Mouse (Mus musculus): ENCODE results near the gene Pycr1.
A peak's percentile ranks its signal among the peaks of the same experiment; 100 is the strongest.
"Not testable (repeated sequence)": the region's sequence is repeated elsewhere in the genome, so short reads cannot be mapped to it uniquely, and the experiment has no call there.

Gene Pycr1

DNA sequence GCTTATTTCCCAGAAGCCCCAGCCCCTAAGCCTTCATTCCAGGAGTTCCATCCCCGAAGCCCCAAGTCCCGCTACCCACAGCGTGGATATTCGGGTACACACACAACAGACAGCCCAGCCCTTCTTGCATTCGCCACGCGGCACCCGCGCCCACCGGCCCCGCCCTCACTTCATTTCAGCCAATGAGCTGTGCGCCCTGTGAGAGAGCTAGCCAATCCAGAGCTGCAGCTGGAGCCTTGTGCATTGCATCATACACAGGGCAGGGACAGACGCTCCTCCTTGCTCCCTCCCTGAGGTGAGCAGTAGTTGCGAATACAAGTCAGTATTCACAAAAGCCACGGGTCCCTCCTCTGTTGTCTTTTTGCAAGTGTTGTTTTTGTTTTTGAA is at the start of gene Pycr1:
Gene Pycr1 (minus strand): TSS at position 169 of the 387 bp plus-strand sequence.
- peak; percentile 93 for DNase-seq (ENCODE audit: low spot score)

DNA sequence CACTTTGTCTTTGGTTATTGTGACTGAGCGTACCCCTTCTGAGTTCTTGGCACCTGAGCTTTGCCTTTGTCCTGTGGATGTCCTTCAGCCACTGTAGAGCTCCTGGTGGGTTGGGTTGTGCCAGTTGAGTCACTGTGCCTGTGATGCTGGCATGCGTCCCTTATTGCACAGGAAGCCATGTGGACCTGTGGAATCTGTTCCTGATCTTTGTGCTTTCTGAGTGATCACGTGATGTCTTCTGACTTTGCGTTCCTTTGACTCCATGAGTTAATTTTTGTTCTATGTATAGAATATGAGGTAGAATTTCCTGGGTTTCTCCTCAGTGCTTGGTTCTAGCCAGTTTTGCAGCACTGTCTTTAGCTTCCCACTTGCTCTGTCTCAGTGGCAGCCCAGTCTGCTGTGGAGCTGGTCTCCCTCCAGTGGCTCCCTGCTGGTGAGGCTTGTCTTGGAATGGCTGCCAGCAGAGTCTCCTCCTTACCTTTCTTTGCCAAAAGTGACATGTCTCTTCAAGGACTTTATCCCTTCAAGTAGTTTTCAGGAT is 49.0 kb upstream of the Pycr1 start:
- DNase-seq (ENCODE audit: low spot score) = no peak

DNA sequence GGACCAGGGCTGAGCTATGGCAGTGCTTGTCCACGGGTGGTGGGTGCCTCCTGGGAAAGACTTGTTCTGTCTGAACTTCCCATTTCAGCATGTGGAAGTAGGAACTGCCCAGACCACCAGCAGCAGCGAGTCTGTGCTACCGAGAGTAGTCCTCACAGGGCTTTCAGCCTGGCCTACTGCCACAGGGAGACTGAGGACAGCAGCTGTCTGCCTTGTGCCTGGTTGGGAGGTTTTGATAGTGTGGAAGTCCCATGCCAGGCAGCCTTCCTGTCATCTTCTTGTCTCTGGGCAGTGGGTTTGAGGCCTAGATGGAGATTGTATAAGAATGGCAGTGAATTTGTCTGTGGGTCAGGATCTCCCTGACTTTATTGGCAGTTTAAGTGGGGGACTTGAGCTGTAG is 45.8 kb upstream of the Pycr1 start:
- no peak for DNase-seq (ENCODE audit: low spot score)

DNA sequence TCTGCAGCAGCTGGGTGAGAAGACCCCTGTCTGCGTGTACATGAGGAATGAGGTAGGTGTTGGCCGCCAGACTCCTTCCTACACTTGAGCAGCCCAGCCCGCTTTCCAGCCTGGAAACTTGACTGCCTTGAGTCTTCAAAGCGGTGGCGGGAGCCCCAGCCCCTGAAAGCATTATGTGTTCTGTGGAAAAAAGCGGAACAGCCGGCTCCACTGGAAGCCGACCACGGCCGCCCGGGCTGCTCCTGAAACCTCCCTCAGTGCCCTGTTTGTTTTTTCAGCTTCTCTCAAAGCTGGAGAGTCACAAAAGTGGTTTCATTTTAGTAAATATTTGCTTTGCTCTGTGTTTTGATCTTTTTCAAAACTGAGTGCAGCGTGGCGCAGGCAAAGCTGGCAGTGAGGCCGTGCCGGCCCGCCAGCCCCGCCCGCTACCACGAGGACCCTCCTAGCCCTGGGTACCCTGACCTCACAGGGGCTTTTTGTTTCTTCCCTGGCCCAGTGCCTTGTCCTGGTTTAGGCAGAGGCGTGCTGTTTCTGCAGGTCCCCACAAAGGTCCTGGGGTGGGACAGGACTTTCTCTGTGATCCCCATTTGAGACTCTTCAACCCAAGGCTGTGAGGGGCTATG is 43.2 kb upstream of the Pycr1 start:
- DNase-seq (ENCODE audit: low spot score) = no peak

DNA sequence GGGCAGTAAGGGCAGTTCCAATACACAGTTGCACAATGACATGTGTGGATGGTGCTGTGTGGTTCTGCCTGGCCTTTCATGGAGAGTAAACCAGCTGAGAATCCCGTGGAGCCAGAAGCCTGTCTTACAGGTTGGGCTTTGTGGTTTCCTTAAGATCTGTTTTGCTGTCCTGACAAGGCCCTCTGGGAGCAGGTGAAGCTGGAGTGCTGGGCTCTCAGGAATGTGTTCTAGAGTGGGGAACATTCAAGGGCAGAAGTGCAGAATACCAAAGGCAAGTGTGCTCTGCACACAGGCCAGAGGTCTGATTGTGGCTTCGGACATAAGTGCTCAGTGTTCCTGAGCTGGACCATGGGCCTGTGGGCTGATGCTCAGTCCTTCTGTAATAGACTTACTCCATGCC is 41.1 kb upstream of the Pycr1 start:
- no peak for DNase-seq (ENCODE audit: low spot score)

DNA sequence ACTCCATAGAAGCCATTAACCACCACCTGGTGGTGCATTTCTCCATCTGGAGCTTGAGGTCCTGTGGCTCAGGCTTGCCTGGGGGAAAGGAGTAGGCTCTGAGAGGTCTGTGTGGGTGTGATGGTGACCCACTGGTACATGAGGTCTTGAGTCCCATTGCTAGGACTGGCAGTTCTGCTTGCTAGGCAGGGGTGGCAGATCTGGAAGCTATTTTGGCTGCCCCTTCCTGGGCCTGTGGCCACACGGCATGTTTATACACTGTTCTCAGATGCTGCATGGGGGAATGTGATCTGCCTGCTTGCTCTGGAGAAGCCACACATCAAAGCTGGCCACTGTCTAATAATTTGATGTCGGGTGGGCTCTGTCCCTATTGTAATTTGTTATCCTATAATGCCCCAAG is 40.5 kb upstream of the Pycr1 start:
- DNase-seq (ENCODE audit: low spot score) = no peak

DNA sequence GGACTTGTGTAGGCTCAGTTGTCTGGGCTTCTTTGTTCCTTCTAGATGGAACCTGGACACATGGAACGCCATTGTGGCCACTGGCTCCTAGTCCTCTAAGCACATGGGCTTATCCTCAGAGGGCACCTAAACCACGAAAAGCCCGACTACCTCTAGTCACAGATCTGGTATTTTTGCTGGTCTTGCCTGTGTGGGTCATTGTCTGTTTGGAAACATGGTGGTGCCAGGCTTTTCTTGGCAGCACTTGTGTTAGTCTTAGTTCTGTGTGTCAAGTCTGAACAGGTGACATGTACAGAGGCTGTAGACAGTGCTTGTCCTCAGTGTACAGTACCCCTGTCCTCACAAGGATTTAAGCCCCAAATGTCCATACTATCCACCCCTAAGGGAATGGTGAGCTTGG is 40.0 kb upstream of the Pycr1 start:
- no peak for DNase-seq (ENCODE audit: low spot score)

DNA sequence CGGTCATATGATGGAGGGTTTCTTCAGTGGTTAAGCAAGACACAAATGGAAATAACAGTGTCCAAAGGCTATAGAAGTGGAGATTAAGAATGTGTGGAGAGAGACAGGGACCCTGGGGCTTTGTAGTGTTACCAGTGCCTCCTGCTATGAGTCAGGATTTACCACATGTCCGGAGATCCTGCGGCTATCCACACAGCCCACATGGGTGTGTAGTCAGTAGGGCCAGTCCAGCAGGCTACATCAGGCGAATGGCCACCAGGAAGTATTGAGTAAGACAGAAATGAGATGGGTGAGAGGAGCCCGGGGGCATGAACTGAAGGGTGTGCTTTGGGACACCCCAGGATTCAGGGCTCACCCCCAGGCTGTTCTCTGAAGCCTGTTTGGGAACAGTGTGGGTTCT is 39.1 kb upstream of the Pycr1 start:
- no peak for DNase-seq (ENCODE audit: low spot score)

DNA sequence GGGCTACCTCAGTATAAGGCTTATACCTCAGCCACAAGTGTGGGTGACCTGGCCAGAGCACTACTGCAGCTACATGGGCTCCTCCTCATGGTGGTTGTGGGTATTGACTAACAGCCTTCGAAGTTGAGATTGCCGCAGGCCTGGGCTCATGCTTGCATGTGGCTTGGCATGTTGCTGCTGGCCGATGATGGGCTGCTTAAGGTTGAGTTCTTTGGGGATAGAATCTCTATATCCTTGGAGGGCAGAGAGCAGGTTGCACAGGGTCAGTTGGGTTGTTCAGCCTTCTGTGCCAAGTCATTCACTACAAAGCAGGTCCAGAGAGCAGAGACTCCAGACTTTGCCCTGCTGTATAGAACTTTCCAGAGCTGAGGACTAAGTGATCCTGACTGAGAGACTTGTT is 36.3 kb upstream of the Pycr1 start:
- no peak for DNase-seq (ENCODE audit: low spot score)

DNA sequence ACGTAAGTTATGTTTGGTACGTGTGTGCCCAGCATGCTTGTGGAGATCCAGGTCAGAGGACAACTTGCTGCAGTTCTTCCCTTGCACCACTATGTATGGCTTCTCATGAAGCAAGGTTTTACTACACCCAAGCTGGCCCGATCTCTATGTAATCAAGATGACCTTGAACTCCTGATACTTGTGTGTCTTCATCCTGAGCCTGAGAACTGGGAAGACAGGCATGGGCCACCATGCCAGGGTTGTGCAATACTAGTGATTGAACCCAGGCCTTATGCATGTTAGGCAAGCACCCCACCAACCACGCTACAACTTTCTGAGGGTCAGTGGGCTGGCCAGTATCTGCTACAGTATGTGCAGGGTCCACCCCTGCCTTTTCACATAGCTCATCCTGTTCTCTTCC is 33.4 kb upstream of the Pycr1 start:
- DNase-seq (ENCODE audit: low spot score) = no peak

DNA sequence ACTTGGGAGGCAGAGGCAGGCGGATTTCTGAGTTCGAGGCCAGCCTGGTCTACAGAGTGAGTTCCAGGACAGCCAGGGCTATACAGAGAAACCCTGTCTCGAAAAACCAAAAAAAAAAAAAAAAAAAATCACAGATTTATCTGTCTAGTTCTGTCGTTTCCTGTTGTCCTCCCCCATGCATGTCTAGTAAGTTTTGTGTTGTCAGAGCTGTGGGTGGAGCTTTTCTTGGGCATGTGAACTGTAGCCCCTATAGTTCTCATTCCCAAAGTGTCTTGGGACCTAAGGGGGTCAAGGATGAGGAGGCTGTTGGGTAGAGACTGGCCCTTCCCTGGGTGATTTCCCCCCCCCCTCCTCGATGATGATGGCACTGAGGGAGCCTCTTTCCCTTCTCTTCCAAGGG is 32.3 kb upstream of the Pycr1 start:
- not testable (repeated sequence) for DNase-seq (ENCODE audit: low spot score)

DNA sequence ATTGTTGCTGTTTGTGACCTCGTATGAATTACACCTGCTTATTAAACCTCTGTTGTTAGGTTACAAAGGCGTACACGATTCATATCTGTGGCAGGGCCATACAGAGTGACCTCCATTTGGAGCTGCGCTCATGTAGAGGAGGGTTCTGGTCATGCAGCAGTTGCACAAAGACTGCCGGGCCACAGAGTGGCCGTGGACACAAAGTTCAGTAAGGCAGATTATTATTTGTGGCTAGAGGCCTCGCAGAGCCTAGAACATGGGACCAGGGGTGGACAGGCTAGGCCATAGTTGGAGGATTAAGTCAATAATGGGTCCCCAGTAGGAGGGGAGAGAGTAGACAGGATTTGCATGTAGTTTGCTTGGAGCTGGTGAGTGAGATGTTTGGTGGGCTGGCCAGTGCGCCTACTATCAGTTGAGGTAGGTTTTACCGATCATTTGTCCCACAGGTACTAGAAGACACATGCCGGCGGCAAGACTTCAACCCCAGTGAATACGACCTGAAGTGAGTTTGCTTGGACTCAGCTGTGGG is 30.1 kb upstream of the Pycr1 start:
- DNase-seq (ENCODE audit: low spot score) = no peak

DNA sequence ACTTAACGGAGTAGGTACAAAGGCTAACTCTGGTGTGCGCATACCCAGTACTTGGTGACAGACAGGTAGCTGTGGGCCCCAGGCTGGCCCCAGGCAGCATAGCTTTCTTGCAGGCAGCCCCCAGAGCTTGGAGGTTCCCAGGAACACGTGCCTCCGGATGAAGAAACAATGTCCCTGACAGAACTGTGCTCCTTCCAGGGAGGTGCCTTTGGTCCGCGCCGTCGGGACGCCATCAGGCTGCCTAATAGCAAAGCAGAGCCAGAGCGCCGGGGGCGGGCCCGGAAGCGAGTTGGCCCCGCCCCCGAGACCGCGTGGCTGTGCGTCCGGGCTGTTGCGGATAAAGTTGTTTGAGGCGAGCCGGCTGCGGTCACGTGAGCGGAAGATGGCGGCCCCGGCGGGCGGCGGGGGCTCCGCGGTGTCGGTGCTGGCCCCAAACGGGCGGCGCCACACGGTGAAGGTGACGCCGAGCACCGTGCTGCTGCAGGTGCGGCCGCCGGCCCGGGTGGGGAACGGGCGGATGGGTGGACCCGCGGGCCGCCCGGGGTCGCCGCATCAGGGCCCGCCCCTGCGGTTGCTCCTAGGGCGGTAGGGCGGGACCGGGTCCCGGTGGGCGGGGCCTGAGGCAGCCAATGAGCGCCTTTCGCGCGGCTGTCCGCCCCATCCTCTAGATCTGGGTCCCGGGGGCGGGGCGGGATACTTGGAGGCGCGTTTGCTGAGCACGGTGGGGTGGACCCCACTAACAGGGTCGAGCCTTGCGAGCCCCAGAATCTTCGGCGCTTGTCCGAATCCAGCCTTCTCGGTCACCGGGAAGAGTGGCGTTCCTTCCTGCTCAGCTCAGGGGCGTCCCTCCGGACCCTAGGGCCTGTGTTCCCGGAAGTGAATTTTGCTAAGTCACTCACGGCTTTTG is 29.4 kb upstream of the Pycr1 start, which contains the start of gene Aspscr1:
Gene Aspscr1 (plus strand): TSS at position 287 of the 907 bp plus-strand sequence.
- DNase-seq (ENCODE audit: low spot score) = peak; percentile 99

DNA sequence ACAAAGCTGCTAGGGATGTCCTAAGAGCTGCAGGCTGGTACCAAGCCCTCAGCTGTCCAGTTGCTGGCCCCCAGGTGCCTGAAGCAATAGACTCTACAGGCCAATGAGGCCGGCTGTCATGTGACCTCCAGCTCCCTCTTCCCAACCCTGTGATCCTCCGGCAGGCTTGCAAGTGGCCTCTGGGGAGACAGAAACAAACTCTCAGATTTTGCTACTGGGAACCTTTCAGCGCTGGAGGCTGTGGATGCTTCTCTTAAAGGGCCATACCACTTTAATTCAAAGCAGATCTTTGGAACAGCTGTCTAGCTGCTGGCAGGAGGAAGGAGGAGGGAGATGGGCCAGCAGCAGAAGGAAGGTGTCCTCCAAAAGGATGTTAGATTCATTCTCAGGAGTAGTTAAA is 23.0 kb upstream of the Pycr1 start:
- no peak for DNase-seq (ENCODE audit: low spot score)

DNA sequence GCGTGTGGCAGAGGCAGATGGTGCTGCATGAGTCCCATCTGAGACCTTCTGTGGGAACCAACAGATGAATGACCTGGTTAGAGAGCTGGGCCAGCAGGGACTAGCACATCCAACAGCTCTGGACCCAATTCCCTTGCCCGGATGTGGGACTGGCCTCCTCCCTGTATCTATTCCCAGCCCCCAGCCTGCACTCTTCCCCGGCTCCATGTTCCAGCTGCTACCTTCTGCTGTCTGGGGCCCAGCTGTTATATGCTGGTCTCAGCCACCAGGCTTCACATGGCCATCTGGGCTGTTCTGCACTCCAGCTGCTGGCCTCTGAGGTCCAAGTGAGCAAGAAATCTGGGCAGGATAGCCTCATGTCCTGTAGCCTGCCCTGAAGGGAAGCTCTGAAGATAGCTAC is 21.8 kb upstream of the Pycr1 start:
- DNase-seq (ENCODE audit: low spot score) = peak; percentile 66

DNA sequence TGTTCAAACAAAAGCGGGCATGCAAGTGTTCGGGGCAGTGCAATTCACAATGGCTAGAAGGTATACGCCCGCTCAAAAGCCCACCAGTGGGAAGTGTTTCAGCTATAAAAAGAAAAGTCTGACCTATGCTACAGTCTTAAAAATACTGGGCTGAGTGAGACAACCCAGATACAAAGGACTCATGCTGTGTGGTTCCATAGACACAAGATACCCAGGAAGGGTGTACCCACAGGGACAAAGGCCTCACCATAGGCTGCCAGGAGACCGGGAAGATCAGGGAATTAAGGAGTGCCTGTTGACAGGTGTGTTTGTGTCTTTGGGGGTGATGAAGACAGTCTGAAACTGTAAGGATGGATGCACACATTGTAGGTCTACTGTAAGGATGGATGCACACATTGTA is 20.1 kb upstream of the Pycr1 start:
- DNase-seq (ENCODE audit: low spot score) = no peak

DNA sequence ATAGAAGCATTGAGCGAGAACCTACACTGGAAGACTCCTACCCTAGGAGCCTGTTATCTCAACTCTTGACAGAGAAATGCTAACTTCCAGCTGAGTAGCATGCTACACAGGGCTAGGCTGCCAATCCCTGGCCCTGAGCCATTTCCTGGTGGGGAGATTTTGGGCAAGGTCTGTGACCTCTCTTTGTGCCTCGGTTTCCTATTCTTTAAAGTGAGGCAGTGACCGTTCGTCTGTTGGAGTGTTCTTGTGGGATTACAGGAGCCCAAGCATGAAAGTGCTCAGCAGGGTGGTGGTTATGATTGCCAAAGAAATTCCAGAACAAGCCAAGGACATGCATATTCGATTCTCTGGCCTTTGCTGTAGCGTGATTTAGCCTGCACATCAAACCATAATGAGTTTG is 19.2 kb upstream of the Pycr1 start:
- no peak for DNase-seq (ENCODE audit: low spot score)

DNA sequence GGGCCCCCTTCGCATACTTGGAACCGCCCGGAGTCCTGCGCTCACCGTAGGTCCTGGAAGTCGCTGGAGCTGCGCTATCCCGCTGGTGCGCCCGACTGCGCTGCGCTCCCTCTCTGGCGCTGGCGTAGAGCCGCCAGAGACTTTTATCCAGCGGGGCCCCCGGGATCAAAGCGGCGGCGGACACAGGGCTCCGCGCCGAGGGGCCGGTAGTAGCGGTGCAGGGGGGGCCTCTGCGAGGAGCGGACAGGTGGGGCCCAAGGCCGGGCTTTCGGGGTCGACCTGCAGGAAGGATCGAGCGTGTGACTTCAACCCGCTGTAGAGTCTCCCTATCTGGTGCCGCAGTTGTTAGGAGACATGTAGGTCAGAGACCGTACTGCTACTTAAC is 17.5 kb upstream of the Pycr1 start, which contains the start of gene Notum:
Gene Notum (minus strand): TSS at position 100 of the 385 bp plus-strand sequence.
- DNase-seq (ENCODE audit: low spot score) = no peak

DNA sequence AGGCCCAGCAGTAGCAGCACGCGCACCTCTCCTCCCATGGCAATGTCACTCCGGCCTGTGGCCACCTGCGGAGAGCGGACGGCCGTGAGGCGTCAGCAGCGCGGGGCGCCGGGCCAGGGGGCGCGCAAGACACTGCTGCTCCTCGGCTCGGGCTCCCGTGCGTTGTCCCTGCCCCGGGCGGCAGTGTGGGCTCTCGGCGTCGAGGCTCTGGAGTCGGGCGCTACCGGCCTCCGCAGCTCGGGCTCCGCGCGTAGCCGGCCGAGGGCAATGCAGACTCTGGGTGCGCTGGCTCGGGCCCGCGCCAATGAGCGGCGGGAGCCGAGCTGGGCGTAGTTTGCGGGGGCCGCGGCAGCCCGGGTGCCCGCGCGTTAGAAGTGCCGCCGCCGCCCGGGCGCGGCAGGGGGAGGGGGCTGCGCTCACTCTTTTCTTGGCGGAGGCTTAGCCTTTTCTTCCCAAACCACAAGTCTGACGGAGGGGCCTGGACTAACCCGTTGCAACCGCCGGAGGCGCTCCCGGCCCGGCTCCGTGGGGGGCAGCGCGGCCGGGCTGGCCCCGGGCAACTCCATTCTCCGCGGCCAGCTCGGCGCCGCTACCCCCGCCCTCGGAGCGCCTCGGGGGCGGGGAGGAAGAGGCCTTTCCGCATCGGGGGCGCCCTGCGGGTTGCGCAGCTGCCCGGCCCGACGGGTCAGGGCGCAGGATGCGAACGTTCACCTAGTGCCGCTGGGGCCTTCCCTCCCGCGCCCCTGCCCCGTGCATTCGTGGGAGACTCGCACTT is 16.9 kb upstream of the Pycr1 start:
- peak; percentile 66 for DNase-seq (ENCODE audit: low spot score)

DNA sequence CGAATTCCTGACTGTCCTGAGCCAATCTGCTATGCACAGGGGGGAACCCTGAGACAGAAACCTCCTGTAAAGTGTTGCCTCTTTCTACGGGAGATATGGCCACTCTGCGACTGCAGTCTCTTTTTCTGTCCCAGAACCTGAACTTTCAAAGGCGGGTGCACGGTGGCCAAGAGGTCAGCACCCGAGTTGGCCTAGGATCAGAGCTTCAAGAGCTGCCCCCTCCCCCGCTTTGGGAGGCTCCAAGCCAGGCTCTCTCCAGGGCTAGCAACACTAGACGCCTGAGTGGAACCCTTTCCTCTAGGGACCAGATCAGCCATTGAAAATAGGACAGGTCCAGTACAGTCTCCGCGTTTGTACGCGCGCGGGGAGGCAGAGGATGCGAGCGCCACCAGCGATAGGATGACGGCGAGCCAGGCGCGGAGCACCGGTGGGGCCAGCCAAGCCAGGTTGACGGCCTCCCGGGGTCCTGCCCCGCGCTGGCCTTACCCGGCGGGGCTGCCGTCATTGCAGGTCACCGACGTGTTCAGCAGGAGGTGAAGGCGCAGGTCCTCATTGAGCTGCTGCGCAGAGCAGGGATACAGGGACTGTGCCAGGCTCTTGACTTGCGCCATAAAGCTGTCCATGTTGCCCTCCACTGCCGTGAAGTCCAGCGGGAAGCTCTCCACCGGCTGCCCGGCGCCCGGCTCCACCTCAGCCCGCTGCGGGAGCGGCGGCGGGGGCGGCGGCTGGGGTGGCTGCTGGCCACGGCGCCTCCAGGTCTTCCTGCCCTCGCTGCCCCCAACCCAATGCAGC is 16.1 kb upstream of the Pycr1 start:
- DNase-seq (ENCODE audit: low spot score) = no peak

DNA sequence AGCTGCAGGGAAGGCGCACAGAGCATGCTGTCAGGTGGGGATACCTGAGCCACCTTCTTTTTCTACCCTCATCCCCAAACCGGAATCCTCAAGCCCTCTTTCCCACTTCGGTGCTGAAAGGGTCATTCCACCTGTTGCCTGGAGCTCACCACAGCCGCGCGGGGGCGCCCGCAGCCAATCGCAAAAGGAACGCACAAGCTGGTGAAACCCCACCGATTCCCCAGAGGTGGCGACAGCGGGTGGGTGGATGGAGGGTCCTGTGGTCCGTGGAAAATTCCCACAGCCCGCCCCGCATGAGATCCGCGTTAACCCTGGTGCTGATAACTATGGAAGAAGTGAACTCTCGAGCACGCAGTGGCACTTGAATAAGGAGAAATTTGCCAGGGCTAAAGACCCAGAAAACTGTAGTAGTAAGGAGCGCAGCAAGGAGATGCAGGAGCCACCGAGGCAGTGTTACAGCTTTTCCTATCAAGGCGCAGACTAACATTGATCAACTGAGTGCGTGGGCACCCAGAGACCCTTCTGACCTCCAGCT is 15.4 kb upstream of the Pycr1 start:
- DNase-seq (ENCODE audit: low spot score) = peak; percentile 88

All from testis, postnatal 10 days (tissue).